Mouse (Mus musculus) urinary bladder, postnatal 25 days (tissue): ENCODE data around the gene Ctdsp1.
"Not testable (repeated sequence)": the region's sequence is repeated elsewhere in the genome, so short reads cannot be mapped to it uniquely, and the experiment has no call there.

ENCODE experiments used
- DNase-seq: peaks from one replicate; pipeline ENCODE4 v3.0.0; 2022; ENCODE audit warnings: low spot score

Gene Ctdsp1

GRCm38 (mm10) chr1:74376396-74376795, 14.9 kb upstream of the Ctdsp1 start:
- DNase-seq: no peak

GRCm38 (mm10) chr1:74379058-74379504, 12.2 kb upstream of the Ctdsp1 start:
- no peak for DNase-seq

GRCm38 (mm10) chr1:74380484-74380883, 10.8 kb upstream of the Ctdsp1 start:
- DNase-seq: no peak

DNA sequence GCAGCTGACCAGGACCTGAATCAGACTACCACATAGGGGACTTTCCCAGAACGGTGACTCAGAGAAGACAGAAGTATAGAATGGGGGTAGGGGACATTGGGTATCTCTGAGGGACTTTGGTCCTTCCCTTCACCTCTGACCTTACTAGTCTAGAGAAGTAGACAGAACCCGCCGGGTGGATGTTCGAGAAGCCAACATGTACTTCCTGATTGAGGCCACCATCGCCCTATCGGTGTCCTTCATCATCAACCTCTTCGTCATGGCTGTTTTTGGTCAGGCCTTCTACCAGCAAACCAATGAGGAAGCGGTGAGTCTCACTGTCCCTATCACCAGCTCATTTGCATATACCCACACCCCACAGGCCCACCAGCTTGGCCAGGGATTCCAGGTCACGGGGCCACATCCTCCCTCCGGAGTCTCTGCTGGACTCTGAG, 9.7 kb upstream of the Ctdsp1 start:
- no peak for DNase-seq

- DNase-seq: no peak
Observed at GRCm38 (mm10) chr1:74383385-74383784, 7.9 kb upstream of the Ctdsp1 start.

- DNase-seq: no peak
Observed at GRCm38 (mm10) chr1:74384525-74384924, 6.8 kb upstream of the Ctdsp1 start.

GRCm38 (mm10) chr1:74385064-74385463, 6.2 kb upstream of the Ctdsp1 start:
- DNase-seq: no peak

GRCm38 (mm10) chr1:74385531-74385930, 5.8 kb upstream of the Ctdsp1 start:
- DNase-seq: no peak

DNA sequence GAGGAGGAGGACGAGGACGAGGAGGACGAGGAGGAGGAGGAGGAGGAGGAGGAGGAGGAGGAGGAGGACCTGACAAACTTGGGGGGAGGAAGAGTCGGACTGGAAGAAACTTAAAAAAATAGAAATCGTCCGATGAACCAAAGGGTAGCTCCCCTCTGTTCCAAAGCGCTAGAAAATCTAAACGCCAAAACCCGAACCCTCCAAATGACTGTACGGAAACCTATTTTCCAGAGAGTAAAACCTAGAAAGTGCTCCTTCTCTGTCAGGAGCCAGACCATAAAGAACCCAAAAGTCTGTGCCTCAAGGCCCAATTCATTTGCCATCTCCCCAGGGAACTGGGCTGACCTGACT, 5.0 kb upstream of the Ctdsp1 start:
- no peak for DNase-seq

DNA sequence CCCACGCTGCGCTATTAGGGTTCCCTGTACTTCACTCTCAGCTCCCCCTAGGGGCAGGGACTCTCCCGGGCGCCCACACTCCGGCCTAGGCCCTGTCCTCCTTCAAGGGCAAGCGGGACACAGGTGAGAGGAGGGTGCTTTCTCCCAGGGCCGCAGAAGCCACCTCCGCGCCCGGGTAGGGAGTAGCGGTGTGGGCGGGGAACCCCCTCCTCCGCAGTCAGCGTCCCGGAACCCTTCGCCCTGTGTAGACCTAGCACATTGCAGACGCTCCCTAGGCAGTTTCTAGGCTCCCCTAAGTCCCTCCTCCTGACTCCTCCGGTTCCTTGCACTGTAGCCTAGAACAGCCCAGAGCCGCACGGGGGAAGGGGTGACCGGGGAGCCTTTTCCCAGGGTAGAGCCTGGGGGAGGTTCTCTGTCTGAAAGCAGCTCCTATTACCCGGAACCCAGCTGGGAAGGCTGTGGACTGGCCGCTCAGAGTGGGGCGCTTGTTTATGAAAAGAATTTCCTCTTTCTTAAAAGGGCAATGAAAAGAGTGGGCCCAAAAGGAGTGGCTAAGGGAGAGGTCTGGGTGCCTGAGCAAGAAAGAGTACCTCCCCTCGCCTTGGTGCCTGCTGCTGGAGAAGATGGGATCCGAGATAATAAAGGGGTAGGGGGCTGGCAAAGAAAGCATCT, 4.5 kb upstream of the Ctdsp1 start:
- peak; percentile 92 for DNase-seq

GRCm38 (mm10) chr1:74387386-74387988, 3.8 kb upstream of the Ctdsp1 start:
- DNase-seq: no peak

- DNase-seq: no peak
Observed at GRCm38 (mm10) chr1:74388398-74388920, 2.9 kb upstream of the Ctdsp1 start.

GRCm38 (mm10) chr1:74389831-74390286, 1.4 kb upstream of the Ctdsp1 start:
- DNase-seq: no peak

GRCm38 (mm10) chr1:74390287-74390906, 912 bp upstream of the Ctdsp1 start:
- peak; percentile 62 for DNase-seq

GRCm38 (mm10) chr1:74391844-74392441, 634 bp downstream of the Ctdsp1 start:
- peak; percentile 72 for DNase-seq

DNA sequence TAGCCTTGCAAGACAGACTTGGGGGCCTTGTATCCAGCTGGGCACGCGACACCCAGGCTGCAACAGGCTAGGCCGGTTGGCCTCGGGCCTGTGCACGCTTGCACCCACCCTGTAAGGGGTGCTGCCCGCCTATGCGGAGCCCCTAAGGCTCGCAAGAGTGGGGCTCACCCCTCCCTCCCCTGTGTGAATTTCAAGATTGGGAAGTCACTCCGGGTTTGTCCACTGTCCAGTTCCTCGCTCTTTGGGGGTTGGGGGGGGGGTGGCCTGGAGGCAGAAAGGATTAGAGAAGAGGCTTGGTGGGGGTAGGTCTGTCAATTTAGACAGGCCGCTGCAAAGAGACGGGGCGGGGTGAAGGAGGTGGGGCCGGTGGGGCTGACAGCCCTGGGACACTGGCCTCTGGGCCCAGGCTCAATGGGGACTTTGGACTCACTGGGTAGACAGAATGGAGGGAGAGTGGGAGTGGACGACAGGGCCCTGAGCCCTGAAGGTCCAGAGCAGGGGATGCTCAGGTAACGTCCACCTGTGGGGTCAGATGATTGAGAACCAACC, 1.2 kb downstream of the Ctdsp1 start:
- no peak for DNase-seq

DNA sequence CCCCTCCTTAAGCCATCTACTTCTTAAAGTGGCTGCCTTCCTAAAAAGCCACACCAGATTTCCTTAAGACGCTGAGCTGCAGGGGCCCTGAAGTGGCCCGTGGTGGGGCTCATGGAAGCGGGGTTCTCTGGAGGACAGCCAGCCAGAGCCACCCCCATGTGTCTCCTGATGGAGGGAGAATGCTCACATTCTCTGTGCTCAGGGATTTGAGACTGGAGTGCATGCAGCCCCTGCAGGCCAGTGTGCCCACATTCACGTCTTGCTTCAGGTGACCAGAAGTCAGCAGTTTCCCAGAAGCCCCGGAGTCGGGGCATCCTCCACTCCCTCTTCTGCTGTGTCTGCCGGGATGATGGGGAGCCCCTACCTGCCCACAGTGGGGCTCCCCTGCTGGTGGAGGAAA, 1.7 kb downstream of the Ctdsp1 start:
- DNase-seq: no peak

- DNase-seq: no peak
Observed at GRCm38 (mm10) chr1:74393697-74394096, 2.4 kb downstream of the Ctdsp1 start.

DNA sequence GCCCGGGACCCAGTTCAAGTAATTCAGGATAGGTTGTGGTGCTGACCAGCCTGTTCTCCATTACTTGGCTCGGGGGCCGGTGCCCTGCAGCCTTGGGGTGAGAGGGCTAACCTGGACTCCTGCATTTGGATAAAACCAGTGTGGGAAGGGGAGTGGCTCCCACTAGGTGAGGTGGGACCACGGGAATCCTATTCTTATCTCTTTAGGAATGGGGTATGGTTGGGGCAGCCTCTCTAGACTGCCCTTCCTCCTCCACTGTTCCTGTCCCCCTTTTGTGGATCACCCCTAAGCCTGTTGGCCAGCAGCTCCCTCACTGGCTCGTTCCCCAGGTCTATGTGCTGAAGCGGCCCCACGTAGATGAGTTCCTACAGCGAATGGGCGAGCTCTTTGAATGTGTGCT, 3.0 kb downstream of the Ctdsp1 start:
- DNase-seq: no peak

GRCm38 (mm10) chr1:74394858-74395257, 3.5 kb downstream of the Ctdsp1 start:
- DNase-seq: no peak

DNA sequence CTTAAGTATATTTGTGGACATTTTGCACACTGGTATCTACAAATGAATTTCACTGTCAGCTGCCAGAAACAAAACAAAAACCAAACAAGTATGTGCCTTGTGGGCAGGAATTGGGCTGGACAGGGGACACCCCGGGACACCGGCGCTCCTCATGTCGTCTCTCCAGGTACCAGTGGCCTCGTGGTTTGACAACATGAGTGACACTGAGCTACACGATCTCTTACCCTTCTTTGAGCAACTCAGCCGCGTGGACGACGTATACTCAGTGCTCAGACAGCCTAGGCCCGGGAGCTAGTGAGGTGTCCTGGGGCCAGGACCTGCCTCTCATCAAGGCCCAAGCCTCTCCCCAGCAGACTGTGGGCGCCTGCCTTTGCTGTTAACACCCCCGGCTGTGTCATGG, 4.0 kb downstream of the Ctdsp1 start:
- no peak for DNase-seq

DNA sequence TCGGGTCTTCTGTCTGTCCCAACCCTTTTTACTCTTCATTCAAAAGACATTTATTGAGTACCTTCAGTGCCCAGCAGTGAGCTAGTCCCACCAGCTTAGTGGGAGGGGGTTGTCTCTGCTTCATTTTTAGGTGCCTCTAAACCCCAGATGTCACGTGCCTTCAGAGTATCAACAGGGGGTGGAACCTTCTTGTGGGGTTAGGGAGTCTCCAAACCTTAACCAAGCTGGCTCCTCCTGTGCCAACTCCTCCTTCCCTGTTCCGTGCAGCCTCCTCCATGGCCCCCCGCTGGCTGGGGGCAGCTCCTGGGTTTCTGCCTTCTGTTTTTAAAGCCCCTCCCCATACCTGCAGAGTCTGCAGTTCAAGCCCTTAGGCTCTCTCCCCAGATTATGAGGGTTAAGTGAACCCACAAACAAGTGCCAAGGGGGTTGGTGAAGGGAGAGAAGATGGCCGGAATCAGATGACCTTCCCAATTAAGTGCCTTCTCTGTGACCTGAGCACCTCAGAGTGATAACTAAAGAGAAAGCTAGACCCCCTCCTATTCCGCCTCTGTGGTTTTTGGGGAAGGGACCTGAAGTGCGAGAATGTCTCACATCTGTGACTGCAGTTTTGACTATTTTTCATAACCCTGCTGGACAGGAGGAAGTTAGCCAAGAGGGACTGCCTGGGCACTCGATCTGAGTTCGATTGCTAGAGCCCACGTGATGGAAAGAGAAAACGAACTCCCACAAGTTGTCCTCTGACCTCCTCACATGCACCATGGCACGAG, 5.3 kb downstream of the Ctdsp1 start:
- DNase-seq: not testable (repeated sequence)
